Mouse (Mus musculus): ENCODE data around the gene Gabarap. TPM values are rescaled to one million over a fixed set of nuclear protein-coding genes. Genes with fewer than 3 reads are reported as not detected.

The Gabarap gene
- polyA plus RNA-seq, 1 experiment from 2014 or later = 626 TPM

- no peak overlapping the region for H3K27ac ChIP-seq
- 88% methylated on average over 8 of the region's 8 CpGs for WGBS
- H3K4me3 ChIP-seq (replicated peaks; ENCODE audit: low read depth, low read length) = no peak overlapping the region
- ATAC-seq (replicated peaks; ENCODE audit: low FRiP score, low read depth) = no peak
- no peak for DNase-seq (ENCODE audit: low spot score)
- no peaks in the 10 kb centered on the region for H3K27me3 ChIP-seq (ENCODE audit: insufficient read depth, low read length)
- peaks cover 21% of the 10 kb centered on the region; the same call in 1 of the 2 replicates for H3K4me1 ChIP-seq (replicated peaks; ENCODE audit: insufficient read depth, low read length)
- peaks cover 46% of the 10 kb centered on the region for H3K36me3 ChIP-seq (ENCODE audit: insufficient read depth, low read length)
- TF ChIP-seq CTCF (IDR thresholded peaks at IDR 0.05; ENCODE audit: low read depth) = no peak
- H3K9me3 ChIP-seq (replicated peaks; ENCODE audit: low read length) = no peaks in the 10 kb centered on the region
- H3K4me2 ChIP-seq (ENCODE audit: low read length) = no peak overlapping the region
- H3K9ac ChIP-seq (ENCODE audit: low read depth, low read length) = no peak overlapping the region
Measured at GRCm38 (mm10) chr11:69984431-69984830, 6.5 kb upstream of the Gabarap start.

- whole genome bisulfite sequencing = 83% methylated on average over 8 of the region's 8 CpGs
- H3K4me3 ChIP-seq (replicated peaks; ENCODE audit: low read depth, low read length) = no peak overlapping the region
- H3K27ac ChIP-seq = peak overlapping the region; percentile 84; the same call in 1 of the 2 replicates
- H3K4me1 ChIP-seq (replicated peaks; ENCODE audit: insufficient read depth, low read length) = peaks cover 7% of the 10 kb centered on the region
- H3K4me2 ChIP-seq (ENCODE audit: low read length) = no peak overlapping the region
- H3K9ac ChIP-seq (ENCODE audit: low read depth, low read length) = no peak overlapping the region
- DNase-seq (ENCODE audit: low spot score) (no peak), ATAC-seq (replicated peaks; ENCODE audit: low FRiP score, low read depth) (no peak)
- no peaks in the 10 kb centered on the region for H3K9me3 ChIP-seq (replicated peaks; ENCODE audit: low read length)
- TF ChIP-seq CTCF (IDR thresholded peaks at IDR 0.05; ENCODE audit: low read depth) = no peak
- no peaks in the 10 kb centered on the region for H3K27me3 ChIP-seq (ENCODE audit: insufficient read depth, low read length)
- H3K36me3 ChIP-seq (ENCODE audit: insufficient read depth, low read length) = peaks cover 58% of the 10 kb centered on the region
Measured at GRCm38 (mm10) chr11:69989949-69990348, 994 bp upstream of the Gabarap start.

- TF ChIP-seq CTCF (IDR thresholded peaks at IDR 0.05; ENCODE audit: low read depth) = no peak
- peak overlapping the region; percentile 84 for H3K27ac ChIP-seq
- peaks cover 7% of the 10 kb centered on the region for H3K4me1 ChIP-seq (replicated peaks; ENCODE audit: insufficient read depth, low read length)
- ATAC-seq (replicated peaks; ENCODE audit: low FRiP score, low read depth) = no peak
- 0% methylated on average over 15 of the region's 15 CpGs for WGBS
- H3K4me3 ChIP-seq (replicated peaks; ENCODE audit: low read depth, low read length) = peak overlapping the region; percentile 82
- peaks cover 45% of the 10 kb centered on the region for H3K36me3 ChIP-seq (ENCODE audit: insufficient read depth, low read length)
- H3K9ac ChIP-seq (ENCODE audit: low read depth, low read length) = peak overlapping the region; percentile 85
- DNase-seq (ENCODE audit: low spot score) = no peak
- no peaks in the 10 kb centered on the region for H3K9me3 ChIP-seq (replicated peaks; ENCODE audit: low read length)
- peak overlapping the region; percentile 73 for H3K4me2 ChIP-seq (ENCODE audit: low read length)
- H3K27me3 ChIP-seq (ENCODE audit: insufficient read depth, low read length) = no peaks in the 10 kb centered on the region
Measured at GRCm38 (mm10) chr11:69991711-69992110, 768 bp downstream of the Gabarap start.

- peaks cover 39% of the 10 kb centered on the region for H3K36me3 ChIP-seq (ENCODE audit: insufficient read depth, low read length)
- no peak for TF ChIP-seq CTCF (IDR thresholded peaks at IDR 0.05; ENCODE audit: low read depth)
- H3K4me1 ChIP-seq (replicated peaks; ENCODE audit: insufficient read depth, low read length) = peaks cover 7% of the 10 kb centered on the region
- ATAC-seq (replicated peaks; ENCODE audit: low FRiP score, low read depth) (no peak), DNase-seq (ENCODE audit: low spot score) (no peak)
- peak overlapping the region; percentile 82 for H3K4me3 ChIP-seq (replicated peaks; ENCODE audit: low read depth, low read length)
- no peaks in the 10 kb centered on the region for H3K27me3 ChIP-seq (ENCODE audit: insufficient read depth, low read length)
- WGBS = 65% methylated on average over 10 of the region's 10 CpGs
- no peak overlapping the region for H3K27ac ChIP-seq
- H3K9me3 ChIP-seq (replicated peaks; ENCODE audit: low read length) = no peaks in the 10 kb centered on the region
- peak overlapping the region; percentile 73 for H3K4me2 ChIP-seq (ENCODE audit: low read length)
- H3K9ac ChIP-seq (ENCODE audit: low read depth, low read length) = peak overlapping the region; percentile 85; the same call in 1 of the 2 replicates
Measured at GRCm38 (mm10) chr11:69992396-69992795, 1.5 kb downstream of the Gabarap start.

- no peak for ATAC-seq (replicated peaks; ENCODE audit: low FRiP score, low read depth)
- no peak overlapping the region for H3K9ac ChIP-seq (ENCODE audit: low read depth, low read length)
- 87% methylated on average over 3 of the region's 3 CpGs for WGBS
- H3K4me2 ChIP-seq (ENCODE audit: low read length) = peak overlapping the region; percentile 73
- H3K27ac ChIP-seq = no peak overlapping the region
- H3K4me3 ChIP-seq (replicated peaks; ENCODE audit: low read depth, low read length) = no peak overlapping the region
- H3K36me3 ChIP-seq (ENCODE audit: insufficient read depth, low read length) = peaks cover 35% of the 10 kb centered on the region
- no peak for DNase-seq (ENCODE audit: low spot score)
- no peak for TF ChIP-seq CTCF (IDR thresholded peaks at IDR 0.05; ENCODE audit: low read depth)
- H3K27me3 ChIP-seq (ENCODE audit: insufficient read depth, low read length) = no peaks in the 10 kb centered on the region
- peaks cover 7% of the 10 kb centered on the region for H3K4me1 ChIP-seq (replicated peaks; ENCODE audit: insufficient read depth, low read length)
- H3K9me3 ChIP-seq (replicated peaks; ENCODE audit: low read length) = no peaks in the 10 kb centered on the region
Measured at GRCm38 (mm10) chr11:69992932-69993331, 2.0 kb downstream of the Gabarap start.

- ATAC-seq (replicated peaks; ENCODE audit: low FRiP score, low read depth) (no peak), DNase-seq (ENCODE audit: low spot score) (no peak)
- no peak overlapping the region for H3K27ac ChIP-seq
- TF ChIP-seq CTCF (IDR thresholded peaks at IDR 0.05; ENCODE audit: low read depth) = peak; percentile 27; the same call in 1 of the 2 replicates
- H3K4me3 ChIP-seq (replicated peaks; ENCODE audit: low read depth, low read length) = no peak overlapping the region
- peaks cover 36% of the 10 kb centered on the region for H3K36me3 ChIP-seq (ENCODE audit: insufficient read depth, low read length)
- H3K9ac ChIP-seq (ENCODE audit: low read depth, low read length) = 0 out of 2 replicates have a peak overlapping the region, but pooled peaks have one; percentile 9
- H3K4me2 ChIP-seq (ENCODE audit: low read length) = peak overlapping the region; percentile 60; the same call in 1 of the 2 replicates
- peaks cover 7% of the 10 kb centered on the region for H3K4me1 ChIP-seq (replicated peaks; ENCODE audit: insufficient read depth, low read length)
- no peaks in the 10 kb centered on the region for H3K9me3 ChIP-seq (replicated peaks; ENCODE audit: low read length)
- WGBS = 86% methylated on average over 11 of the region's 11 CpGs
- no peaks in the 10 kb centered on the region for H3K27me3 ChIP-seq (ENCODE audit: insufficient read depth, low read length)
Measured at GRCm38 (mm10) chr11:69994401-69995090, 3.6 kb downstream of the Gabarap start.
